Mouse (Mus musculus) hematopoietic stem cell, adult 5-6 weeks (primary cell): Measurements from ENCODE around the gene Ptges2. TPM values are rescaled to one million over a fixed set of nuclear protein-coding genes. Genes with fewer than 3 reads are reported as not detected.
A peak's percentile ranks its signal among the peaks of the same experiment; 100 is the strongest.

Experiments used
- ATAC-seq, 2 experiments: fragments of 125-278 bp in 1 of 2; replicated peaks in 1 of 2; 2 replicates each; pipeline ENCODE4 v1.8.0; 2016 to 2017; ENCODE audit warnings: inconsistent platforms in 2 of 2, mild to moderate bottlenecking in 2 of 2, moderate number of reproducible peaks in 2 of 2, low read depth in 1 of 2, moderate TSS enrichment in 1 of 2; ENCODE audit not compliant: low FRiP score in 2 of 2, poor library complexity in 2 of 2, severe bottlenecking in 2 of 2, insufficient read depth in 1 of 2, low TSS enrichment in 1 of 2
- total RNA-seq: library from RNA; stranded (forward); fragments of 172-1452, 232-1000 nt; gene quantifications from 2 replicates; pipeline ENCODE4 v1.2.3, GENCODE M21; 2017

The Ptges2 gene
- total RNA-seq, 1 experiment from 2014 or later = 3.5 TPM

DNA sequence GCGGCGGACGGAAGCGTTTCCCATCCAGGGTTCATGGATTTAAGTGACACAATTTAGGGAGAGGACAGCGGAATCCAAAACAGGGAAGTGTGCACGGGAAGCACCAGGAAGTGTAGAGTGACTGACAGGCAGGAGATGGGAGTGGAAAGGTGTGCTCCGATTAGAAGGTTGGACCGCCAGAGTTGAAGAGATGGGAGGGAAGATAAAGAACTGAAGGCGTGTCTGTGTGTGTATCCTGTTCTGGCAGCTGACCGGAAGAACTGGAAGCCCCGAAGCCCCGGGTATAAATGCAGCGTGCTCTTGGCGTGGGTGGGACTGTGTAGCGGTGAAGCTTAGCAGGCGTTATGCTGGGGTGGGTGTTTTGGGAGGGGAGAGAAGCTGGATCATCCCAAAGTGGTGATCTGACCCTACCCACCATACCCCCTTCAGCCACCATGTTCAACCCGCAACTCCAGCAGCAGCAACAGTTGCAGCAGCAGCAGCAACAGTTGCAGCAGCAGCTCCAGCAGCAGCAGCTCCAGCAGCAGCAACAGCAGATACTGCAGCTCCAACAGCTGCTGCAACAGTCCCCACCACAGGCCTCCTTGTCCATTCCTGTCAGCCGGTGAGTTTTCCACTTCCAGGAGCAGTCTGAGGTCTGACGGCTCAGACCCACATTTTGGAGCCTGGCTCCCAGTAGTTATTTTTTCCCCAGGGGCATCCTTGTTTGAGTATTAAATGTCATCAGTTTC is 32.2 kb upstream of the Ptges2 start:
- ATAC-seq = peak; percentile 16 to 50; a peak in 3 of 4 replicates

DNA sequence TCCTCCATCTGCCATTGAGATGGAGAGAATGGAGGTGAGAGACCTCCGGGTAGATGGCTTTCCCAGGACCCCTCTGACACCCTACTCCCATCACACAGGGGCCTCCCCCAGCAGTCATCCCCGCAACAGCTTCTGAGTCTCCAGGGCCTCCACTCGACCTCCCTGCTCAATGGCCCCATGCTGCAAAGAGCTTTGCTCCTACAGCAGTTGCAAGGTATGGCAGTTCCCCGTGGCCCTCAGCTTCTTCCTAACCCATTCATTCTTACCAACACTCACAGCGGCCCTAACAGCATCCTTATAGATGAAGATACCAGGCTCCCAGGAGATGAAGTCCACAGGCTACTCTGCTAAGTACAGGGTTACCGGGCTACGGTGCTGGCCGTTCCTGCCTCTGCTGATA is 31.6 kb upstream of the Ptges2 start:
- no peak for ATAC-seq

- no peak for ATAC-seq
Measured at GRCm38 (mm10) chr2:32367315-32367714, 28.4 kb upstream of the Ptges2 start.

DNA sequence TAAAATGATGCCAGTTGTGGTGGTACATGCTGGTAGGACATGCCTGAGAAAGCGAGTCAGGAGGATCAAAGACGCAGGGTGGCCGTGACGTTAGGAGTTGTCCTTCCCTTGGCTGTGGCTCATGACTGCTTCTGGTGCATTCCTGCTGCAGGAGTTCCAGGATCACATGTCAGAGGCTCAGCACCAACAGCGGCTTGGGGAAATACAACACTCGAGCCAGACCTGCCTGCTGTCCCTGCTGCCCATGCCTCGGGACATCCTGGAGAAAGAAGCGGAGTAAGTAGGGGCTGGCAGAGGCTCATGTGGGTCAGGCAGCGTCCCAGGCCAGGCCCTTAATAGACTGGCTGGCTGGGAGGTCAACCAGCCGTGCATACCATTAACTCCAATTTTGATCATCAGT is 21.5 kb upstream of the Ptges2 start:
- ATAC-seq = no peak

DNA sequence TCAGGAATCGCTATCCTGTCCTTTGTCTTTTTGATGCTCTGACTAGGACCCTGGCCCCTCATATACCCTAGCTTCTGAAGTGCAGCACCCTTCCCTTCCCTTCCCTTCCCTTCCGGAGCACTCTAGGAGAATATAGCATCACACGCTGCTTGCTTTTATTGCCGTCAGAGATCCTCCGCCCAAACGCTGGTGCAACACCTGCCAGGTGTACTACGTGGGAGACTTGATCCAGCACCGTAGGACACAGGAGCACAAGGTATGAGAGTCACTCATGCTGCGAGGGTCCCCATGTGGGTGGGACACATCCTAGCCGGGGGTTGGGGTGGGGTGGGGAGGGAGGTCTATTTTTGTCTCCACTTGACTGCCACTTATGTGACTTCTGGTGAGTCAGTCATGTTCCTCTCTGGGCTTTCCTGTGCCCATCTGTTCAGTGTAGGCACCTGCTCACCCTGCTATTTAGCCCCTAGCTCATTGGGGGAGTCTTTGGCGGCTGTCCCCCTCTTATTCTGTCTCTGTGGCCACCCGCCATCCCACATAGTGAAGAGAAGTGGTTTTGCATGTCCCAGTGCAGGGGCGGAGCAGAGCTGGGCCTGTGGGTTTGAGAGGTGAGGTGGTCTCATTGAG is 20.3 kb upstream of the Ptges2 start:
- ATAC-seq = no peak

GRCm38 (mm10) chr2:32376963-32377362 is 18.7 kb upstream of the Ptges2 start:
- no peak for ATAC-seq

DNA sequence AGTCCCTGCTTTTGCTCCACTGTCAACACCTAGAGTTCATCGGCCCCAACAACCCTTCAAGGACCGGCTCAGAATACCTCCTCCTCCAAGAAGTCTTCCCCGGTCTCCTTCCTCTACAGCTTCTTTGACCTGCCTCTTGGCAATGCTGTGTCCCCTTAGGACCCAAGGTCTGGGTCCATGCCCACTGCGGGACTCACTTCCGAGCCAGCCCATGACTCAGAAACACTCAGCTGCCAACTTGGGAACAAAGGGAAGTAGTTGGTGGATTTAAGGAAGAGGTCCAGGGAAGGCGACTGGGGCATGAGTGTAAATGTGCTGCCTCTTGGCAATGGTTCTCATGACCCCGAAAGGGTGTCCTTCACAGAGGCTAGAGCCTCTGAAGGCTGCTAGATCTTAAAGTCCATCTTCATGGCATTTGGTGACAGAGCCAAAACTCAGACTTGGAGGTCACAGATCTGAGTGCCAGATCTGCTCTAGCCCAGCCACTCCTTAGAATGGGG is 15.6 kb upstream of the Ptges2 start:
- no peak for ATAC-seq

GRCm38 (mm10) chr2:32381141-32381774 is 14.4 kb upstream of the Ptges2 start:
- peak in 1 of 2 experiments; percentile 15; a peak in 1 of 4 replicates for ATAC-seq

- peak; percentile 88 to 92 for ATAC-seq
Measured at GRCm38 (mm10) chr2:32381775-32382223, 13.9 kb upstream of the Ptges2 start, which contains the start of gene 1110008P14Rik. Gene 1110008P14Rik (minus strand): TSS chr2:32381938.

DNA sequence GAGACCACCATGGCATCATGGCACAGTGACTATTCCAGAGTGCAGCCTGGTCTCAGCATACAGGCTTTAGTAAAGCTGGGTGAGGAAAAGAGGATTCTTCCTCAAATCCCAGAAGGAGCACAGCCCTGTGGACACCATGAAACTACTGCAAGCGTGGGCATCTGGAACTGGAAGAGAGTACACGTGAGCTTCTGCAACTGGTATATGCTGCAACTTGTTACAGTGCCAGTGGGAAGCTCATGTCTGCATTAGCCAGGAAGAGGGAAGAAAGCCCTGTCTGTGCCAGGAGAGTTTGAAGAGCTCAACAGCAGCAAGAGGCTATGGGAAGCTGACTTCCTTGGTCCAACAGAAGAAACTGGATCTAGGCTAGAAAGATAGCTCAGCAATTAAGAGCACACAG is 13.0 kb upstream of the Ptges2 start:
- no peak for ATAC-seq

- peak in 1 of 2 experiments; percentile 29; a peak in 2 of 4 replicates for ATAC-seq
Measured at GRCm38 (mm10) chr2:32387706-32388490, 7.8 kb upstream of the Ptges2 start, which contains the start of gene Lcn2. Gene Lcn2 (minus strand): TSS chr2:32388252.

GRCm38 (mm10) chr2:32389157-32389556 is 6.5 kb upstream of the Ptges2 start:
- ATAC-seq = no peak

- ATAC-seq = no peak
Measured at GRCm38 (mm10) chr2:32390871-32391270, 4.8 kb upstream of the Ptges2 start.

DNA sequence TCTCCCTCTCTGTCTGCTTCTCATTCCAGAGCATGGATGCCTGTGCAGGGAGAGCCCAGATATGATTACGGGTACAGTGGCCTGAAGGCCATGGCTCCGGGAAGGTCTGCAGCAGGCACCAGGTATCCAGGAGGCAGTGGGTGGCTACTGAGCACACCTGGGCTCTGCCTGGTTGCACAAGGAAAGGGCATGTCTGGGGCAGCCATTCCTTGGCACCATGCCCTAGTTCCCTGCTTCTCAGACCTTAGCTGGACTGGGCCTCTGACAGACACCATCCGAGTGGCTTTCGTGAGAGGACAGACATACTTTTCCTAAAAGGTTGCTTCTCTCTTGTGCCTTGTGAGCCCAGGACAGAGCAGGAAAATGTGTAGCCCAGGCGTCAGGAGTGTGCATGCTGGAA is 3.6 kb upstream of the Ptges2 start:
- ATAC-seq = no peak

- peak; percentile 19 to 37; a peak in 1 of 4 replicates for ATAC-seq
Measured at GRCm38 (mm10) chr2:32394973-32395372, 723 bp upstream of the Ptges2 start.

DNA sequence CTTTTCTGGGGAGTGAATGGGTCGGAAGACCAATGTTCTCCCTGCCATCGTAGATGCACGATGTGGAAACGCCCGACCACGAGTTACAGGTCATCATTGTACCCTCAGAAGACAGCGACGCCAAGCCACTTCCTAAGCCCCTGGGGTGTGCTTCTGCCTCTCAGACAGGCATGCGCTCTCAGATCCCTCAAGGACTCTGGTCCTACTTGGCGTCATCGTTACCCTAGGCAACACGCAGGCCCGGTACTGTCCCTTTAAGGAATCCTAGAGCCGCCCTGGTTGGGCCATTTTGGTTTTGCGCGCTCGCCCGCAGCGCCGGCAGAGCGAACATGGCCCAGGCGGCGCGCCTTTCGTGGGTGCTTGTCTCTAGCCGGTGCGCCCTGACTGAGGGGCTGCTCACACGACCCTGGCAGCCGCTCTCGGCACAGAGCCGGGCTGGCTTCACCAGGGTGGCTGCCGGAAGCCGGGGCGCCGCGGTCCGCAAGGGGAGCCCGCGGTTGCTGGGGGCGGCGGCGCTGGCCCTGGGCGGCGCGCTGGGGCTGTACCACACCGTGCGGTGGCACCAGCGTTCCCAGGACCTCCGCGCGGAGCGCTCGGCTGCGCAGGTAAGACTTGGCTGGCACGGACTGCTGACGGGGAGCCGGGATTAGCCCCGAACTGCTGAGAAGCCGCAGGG is 388 bp downstream of the Ptges2 start:
- ATAC-seq = peak; percentile 79

GRCm38 (mm10) chr2:32396695-32397094 is 999 bp downstream of the Ptges2 start:
- ATAC-seq = no peak
